In the genomic region with DNA sequence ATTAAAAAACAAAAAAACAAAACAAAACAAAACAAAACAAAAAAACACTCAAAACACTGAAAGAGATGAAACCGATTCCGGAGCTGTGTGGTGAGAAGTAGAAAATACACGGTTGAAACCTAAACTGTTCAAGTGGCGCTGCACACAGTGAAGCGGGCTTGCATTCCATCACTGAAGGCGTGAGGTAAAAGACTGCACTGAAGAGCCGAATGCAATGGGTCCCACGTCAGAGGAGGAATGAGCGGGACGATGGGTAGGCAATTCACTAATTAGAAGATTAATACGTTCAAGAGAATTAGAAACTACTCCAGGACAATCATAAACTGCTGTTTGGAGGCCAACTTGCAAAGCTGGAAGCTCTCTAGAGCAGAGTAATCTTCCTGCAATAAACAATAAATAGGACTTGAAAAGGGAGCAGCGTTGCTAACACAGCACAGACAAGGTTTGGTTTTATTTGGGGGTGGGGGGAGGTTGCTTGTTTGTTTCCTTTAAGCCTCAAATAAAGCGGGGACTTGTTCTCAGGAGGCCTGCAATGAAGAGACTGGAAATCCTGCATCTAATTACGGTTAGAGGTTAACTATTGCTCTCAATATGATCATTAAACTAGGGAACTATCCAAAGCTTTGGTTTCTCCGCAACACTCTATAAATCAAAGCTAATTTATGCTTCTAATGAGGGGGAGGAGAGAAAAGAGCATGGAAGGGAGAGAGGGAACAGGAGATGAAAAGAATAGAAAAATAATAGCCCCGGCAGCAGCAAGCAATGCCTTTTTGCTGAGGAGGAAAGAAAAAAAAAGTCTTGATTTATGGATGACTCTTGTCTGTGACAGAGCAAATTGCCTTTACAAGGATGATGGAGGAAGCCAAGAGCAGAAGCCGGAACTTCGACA, we compare ENCODE assay signal across 13 mouse cellular contexts.
DNase-seq lines count a peak whose midpoint lies in the region; ATAC-seq and TF ChIP-seq lines count a peak whose summit lies in the region.
"Had no signal": no experiment of that assay in that cellular context is flagged by ENCODE, and none has a peak within 500 bp of the region (broad histone marks: within the 10 kb centered on the region; RNA-seq: fewer than 3 reads in every experiment).

No protein-coding gene starts in this region.

- TF ChIP-seq POLR2A in cerebellum, adult 2 months (IDR thresholded peaks at IDR 0.05; ENCODE audit: borderline replicate concordance, insufficient read depth, low read length): no peak

- no peak overlapping the region for H3K9ac ChIP-seq in lung, embryonic 15.5 days
- H3K9ac ChIP-seq in intestine, embryonic 15.5 days: no peak overlapping the region
- no peak overlapping the region for H3K9ac ChIP-seq in neural tube, embryonic 13.5 days

- WGBS in lung, embryonic 15.5 days: 48% methylated on average over 18 of the region's 18 CpGs
- 29% methylated on average over 18 of the region's 18 CpGs for WGBS in forebrain, embryonic 10.5 days
- 52% methylated on average over 18 of the region's 18 CpGs for WGBS in intestine, embryonic 15.5 days
- WGBS in neural tube, embryonic 13.5 days: 9% methylated on average over 18 of the region's 18 CpGs
- WGBS in cerebellum, adult 2 months: 79% methylated on average over 18 of the region's 18 CpGs

- H3K4me2 ChIP-seq in lung, embryonic 15.5 days: peak overlapping the region; percentile 36
- H3K4me2 ChIP-seq in intestine, embryonic 15.5 days (replicated peaks): peak overlapping the region; percentile 12
- peak overlapping the region; percentile 35 for H3K4me2 ChIP-seq in neural tube, embryonic 13.5 days

- H3K27ac ChIP-seq in lung, embryonic 15.5 days: 0 out of 2 replicates have a peak overlapping the region, but pooled peaks have one; percentile 32
- H3K27ac ChIP-seq in forebrain, embryonic 10.5 days: peak overlapping the region; percentile 84
- no peak overlapping the region for H3K27ac ChIP-seq in intestine, embryonic 15.5 days
- H3K27ac ChIP-seq in neural tube, embryonic 13.5 days (replicated peaks): 0 out of 2 replicates have a peak overlapping the region, but pooled peaks have one; percentile 11
- no peak overlapping the region for H3K27ac ChIP-seq in cerebellum, adult 2 months (ENCODE audit: insufficient read depth, low read length)

- no peak for ATAC-seq in lung, embryonic 15.5 days (ENCODE audit: borderline replicate concordance, extremely low read depth, low FRiP score, low TSS enrichment)
- no peak for ATAC-seq in intestine, embryonic 15.5 days
- peak; percentile 70 for ATAC-seq in neural tube, embryonic 13.5 days (ENCODE audit: low read depth)

- DNase-seq in lung, postnatal 10 days: no peak
- peak; percentile 50 for DNase-seq in forebrain, embryonic 10.5 days (ENCODE audit: extremely low spot score, low spot score)
- DNase-seq in cerebellum, adult 2 months: no peak
- no peak for DNase-seq in gastrocnemius, postnatal 36 days
- no peak for DNase-seq in thymus, postnatal 25 days
- DNase-seq: kidney, adult 8-10 months; lung, postnatal 14 days; right cerebral cortex, adult 18-20 months; thymus, postnatal 14 days had no signal

- H3K4me3 ChIP-seq in lung, embryonic 15.5 days: no peak overlapping the region
- H3K4me3 ChIP-seq in forebrain, embryonic 10.5 days: peak overlapping the region; percentile 21
- no peak overlapping the region for H3K4me3 ChIP-seq in intestine, embryonic 15.5 days (replicated peaks)
- H3K4me3 ChIP-seq in neural tube, embryonic 13.5 days: no peak overlapping the region
- no peak overlapping the region for H3K4me3 ChIP-seq in cerebellum, adult 2 months (replicated peaks; ENCODE audit: insufficient read depth, low read depth, low read length)

- intact Hi-C loops in gastrocnemius, postnatal 36 days (cut with DNase I): no loop called here

- no peak for TF ChIP-seq CTCF in cerebellum, adult 2 months (IDR thresholded peaks at IDR 0.05; ENCODE audit: borderline replicate concordance, insufficient read depth, low read depth, low read length)

- H3K27me3 ChIP-seq in lung, embryonic 15.5 days: no peaks in the 10 kb centered on the region
- H3K27me3 ChIP-seq in forebrain, embryonic 10.5 days (ENCODE audit: poor library complexity, severe bottlenecking): no peaks in the 10 kb centered on the region
- no peaks in the 10 kb centered on the region for H3K27me3 ChIP-seq in intestine, embryonic 15.5 days (replicated peaks)
- H3K27me3 ChIP-seq in neural tube, embryonic 13.5 days: peaks cover 3% of the 10 kb centered on the region; the same call in 1 of the 2 replicates
- no peaks in the 10 kb centered on the region for H3K27me3 ChIP-seq in cerebellum, adult 2 months (ENCODE audit: control insufficient read depth, insufficient read depth, low read length)

- no peaks in the 10 kb centered on the region for H3K36me3 ChIP-seq in lung, embryonic 15.5 days
- H3K36me3 ChIP-seq in forebrain, embryonic 10.5 days (replicated peaks): peaks cover 5% of the 10 kb centered on the region; the same call in 1 of the 2 replicates
- H3K36me3 ChIP-seq in intestine, embryonic 15.5 days: no peaks in the 10 kb centered on the region
- H3K36me3 ChIP-seq in neural tube, embryonic 13.5 days: no peaks in the 10 kb centered on the region
- H3K36me3 ChIP-seq: G1E had no signal

- no peaks in the 10 kb centered on the region for H3K9me3 ChIP-seq in lung, embryonic 15.5 days
- H3K9me3 ChIP-seq in forebrain, embryonic 10.5 days: no peaks in the 10 kb centered on the region
- H3K9me3 ChIP-seq in intestine, embryonic 15.5 days: no peaks in the 10 kb centered on the region
- no peaks in the 10 kb centered on the region for H3K9me3 ChIP-seq in neural tube, embryonic 13.5 days

- H3K4me1 ChIP-seq in lung, embryonic 15.5 days: peaks cover 49% of the 10 kb centered on the region
- peaks cover 74% of the 10 kb centered on the region for H3K4me1 ChIP-seq in forebrain, embryonic 10.5 days
- H3K4me1 ChIP-seq in intestine, embryonic 15.5 days (replicated peaks): peaks cover 26% of the 10 kb centered on the region
- peaks cover 62% of the 10 kb centered on the region for H3K4me1 ChIP-seq in neural tube, embryonic 13.5 days (replicated peaks)
- H3K4me1 ChIP-seq in cerebellum, adult 2 months (ENCODE audit: control insufficient read depth, insufficient read depth, low read length): no peaks in the 10 kb centered on the region

Comparison
In these comparisons a context has a peak if more than half of its experiments do, and no peak if none do; other contexts are left out.
1. H3K27ac ChIP-seq: peak in lung, embryonic 15.5 days (single experiment), forebrain, embryonic 10.5 days (single experiment) and neural tube, embryonic 13.5 days (single experiment); none in intestine, embryonic 15.5 days (single experiment) and cerebellum, adult 2 months (single experiment).
2. Peak in every context shown above with its lines, with median percentiles within 50 percentile points of each other: H3K4me2 ChIP-seq.